Mouse (Mus musculus) ES-Bruce4 (cell line): ENCODE data around the gene Pck2. TPM values are rescaled to one million over a fixed set of nuclear protein-coding genes. Genes with fewer than 3 reads are reported as not detected.

ENCODE experiments used
- H3K27ac ChIP-seq: 2 replicates; pipeline ENCODE4 v1.5.1; 2012; ENCODE audit warnings: low read length, inconsistent platforms; ENCODE audit not compliant: insufficient read depth
- H3K27me3 ChIP-seq: 2 replicates; pipeline ENCODE4 v1.6.1; 2012; ENCODE audit warnings: mild to moderate bottlenecking, low read length, inconsistent platforms; ENCODE audit not compliant: control insufficient read depth, poor library complexity, insufficient read depth, severe bottlenecking
- H3K36me3 ChIP-seq: 2 replicates; pipeline ENCODE4 v1.6.1; 2012; ENCODE audit warnings: inconsistent platforms, mild to moderate bottlenecking, low read length, moderate library complexity; ENCODE audit not compliant: control insufficient read depth, poor library complexity, insufficient read depth, severe bottlenecking
- H3K4me1 ChIP-seq: one replicate; pipeline ENCODE4 v1.8.1; 2011; ENCODE audit warnings: low read length; ENCODE audit not compliant: control insufficient read depth, insufficient read depth
- H3K4me3 ChIP-seq: 2 replicates; pipeline ENCODE4 v1.5.1; 2011; ENCODE audit warnings: low read depth, mild to moderate bottlenecking, low read length
- H3K9ac ChIP-seq: 2 replicates; pipeline ENCODE4 v1.6.1; 2012; ENCODE audit warnings: low read depth, mild to moderate bottlenecking, inconsistent platforms; ENCODE audit not compliant: poor library complexity, severe bottlenecking
- H3K9me3 ChIP-seq: replicated peaks from 2 replicates; pipeline ENCODE4 v1.6.1; 2012; ENCODE audit warnings: mild to moderate bottlenecking, low read length, inconsistent platforms; ENCODE audit not compliant: control insufficient read depth, poor library complexity, insufficient read depth, severe bottlenecking
- CTCF ChIP-seq: IDR thresholded peaks from one replicate; pipeline ENCODE4 v1.8.1; 2011; ENCODE audit warnings: low read depth, low read length
- EP300 ChIP-seq: IDR thresholded peaks from 2 replicates; pipeline ENCODE4 v1.6.1; 2011; ENCODE audit warnings: low read depth, low read length; ENCODE audit not compliant: insufficient read depth
- POLR2A ChIP-seq: IDR thresholded peaks from one replicate; pipeline ENCODE4 v1.8.1; 2011; ENCODE audit warnings: low read length; ENCODE audit not compliant: insufficient read depth
- polyA plus RNA-seq: library from polyadenylated mRNA; stranded (reverse); fragments of >200 nt; gene quantifications from 2 replicates; pipeline ENCODE4 v1.2.4, GENCODE M21; 2011; ENCODE audit warnings: low read depth; ENCODE audit not compliant: missing spikeins, insufficient read depth, insufficient read length

Pck2 gene
- polyA plus RNA-seq, 1 experiment, result 21.2 TPM

- no peak overlapping the region for H3K9ac ChIP-seq
- H3K27ac ChIP-seq, result no peak overlapping the region
- no peaks in the 10 kb centered on the region for H3K36me3 ChIP-seq
- TF ChIP-seq CTCF, result no peak
- TF ChIP-seq EP300, result no peak
- TF ChIP-seq POLR2A, result no peak
- H3K27me3 ChIP-seq, result no peaks in the 10 kb centered on the region
- no peaks in the 10 kb centered on the region for H3K4me1 ChIP-seq
- no peak overlapping the region for H3K4me3 ChIP-seq
- H3K9me3 ChIP-seq, result no peaks in the 10 kb centered on the region
Observed at GRCm38 (mm10) chr14:55496761-55497448, 43.2 kb upstream of the Pck2 start.

GRCm38 (mm10) chr14:55497449-55497821 lies 42.6 kb upstream of the Pck2 start:
- Histone ChIP-seq H3K9ac (no peak overlapping the region), H3K27ac (no peak overlapping the region), H3K4me3 (no peak overlapping the region), H3K36me3 (no peaks in the 10 kb centered on the region), H3K4me1 (no peaks in the 10 kb centered on the region), H3K27me3 (no peaks in the 10 kb centered on the region), H3K9me3 (no peaks in the 10 kb centered on the region)
- TF ChIP-seq EP300 (no peak), POLR2A (no peak), CTCF (peak; percentile 98)

- Histone ChIP-seq H3K36me3 (no peaks in the 10 kb centered on the region), H3K4me1 (no peaks in the 10 kb centered on the region), H3K9me3 (no peaks in the 10 kb centered on the region), H3K27me3 (no peaks in the 10 kb centered on the region), H3K9ac (no peak overlapping the region), H3K4me3 (no peak overlapping the region), H3K27ac (no peak overlapping the region)
- TF ChIP-seq EP300 (no peak), POLR2A (no peak), CTCF (no peak)
Observed at GRCm38 (mm10) chr14:55505612-55506011, 34.5 kb upstream of the Pck2 start.

GRCm38 (mm10) chr14:55507801-55508200 lies 32.3 kb upstream of the Pck2 start:
- TF ChIP-seq CTCF (no peak), EP300 (no peak), POLR2A (no peak)
- Histone ChIP-seq H3K4me3 (no peak overlapping the region), H3K27ac (no peak overlapping the region), H3K36me3 (no peaks in the 10 kb centered on the region), H3K9ac (no peak overlapping the region), H3K9me3 (no peaks in the 10 kb centered on the region), H3K27me3 (no peaks in the 10 kb centered on the region), H3K4me1 (no peaks in the 10 kb centered on the region)

- H3K4me3 ChIP-seq, result no peak overlapping the region
- no peak overlapping the region for H3K9ac ChIP-seq
- no peak overlapping the region for H3K27ac ChIP-seq
- no peaks in the 10 kb centered on the region for H3K36me3 ChIP-seq
- TF ChIP-seq POLR2A, result no peak
- no peak for TF ChIP-seq EP300
- TF ChIP-seq CTCF, result no peak
- H3K9me3 ChIP-seq, result no peaks in the 10 kb centered on the region
- no peaks in the 10 kb centered on the region for H3K27me3 ChIP-seq
- H3K4me1 ChIP-seq, result peaks cover 2% of the 10 kb centered on the region
Observed at GRCm38 (mm10) chr14:55509540-55509939, 30.5 kb upstream of the Pck2 start.

- H3K4me1 ChIP-seq, result peaks cover 2% of the 10 kb centered on the region
- H3K9ac ChIP-seq, result no peak within 1 kb of the TSS
- no peak within 1 kb of the TSS for H3K27ac ChIP-seq
Observed at GRCm38 (mm10) chr14:55510125-55510731, 29.8 kb upstream of the Pck2 start, which contains the start of gene Cpne6. Gene Cpne6 (plus strand): TSS chr14:55510445.

More at GRCm38 (mm10) chr14:55510125-55510731, 29.8 kb upstream of the Pck2 start, which contains the start of gene Cpne6:
- H3K9me3 ChIP-seq, result no peaks in the 10 kb centered on the region
- H3K27me3 ChIP-seq, result no peaks in the 10 kb centered on the region
- H3K36me3 ChIP-seq, result no peaks in the 10 kb centered on the region
- no peak within 1 kb of the TSS for H3K4me3 ChIP-seq
- TF ChIP-seq EP300 (no peak), CTCF (no peak), POLR2A (no peak)
